7 mouse cellular contexts compared by ENCODE assay signal in genomic region chr6:35538757-35539303, GRCm38 (mm10). TPM values are rescaled to one million over a fixed set of nuclear protein-coding genes. Genes with fewer than 3 reads are reported as not detected.
A peak's percentile ranks its signal among the peaks of the same experiment; 100 is the strongest.
DNase-seq lines count a peak whose midpoint lies in the region; ATAC-seq and TF ChIP-seq lines count a peak whose summit lies in the region.

No protein-coding gene starts in this region.

- H3K9ac ChIP-seq in lung, embryonic 16.5 days (ENCODE audit: low read length) = peak overlapping the region; percentile 93
- peak overlapping the region; percentile 86 for H3K9ac ChIP-seq in forebrain, postnatal 0 days
- H3K9ac ChIP-seq in liver, embryonic 14.5 days (replicated peaks) = peak overlapping the region; percentile 73
- H3K9ac ChIP-seq in stomach, embryonic 16.5 days (ENCODE audit: low read length) = peak overlapping the region; percentile 94

- ATAC-seq in lung, embryonic 16.5 days (ENCODE audit: low read depth) = no peak
- no peak for ATAC-seq in forebrain, postnatal 0 days
- ATAC-seq in liver, embryonic 14.5 days (ENCODE audit: insufficient read depth) = no peak
- ATAC-seq in stomach, embryonic 16.5 days (ENCODE audit: insufficient read depth, low FRiP score) = no peak

- peaks cover 7% of the 10 kb centered on the region for H3K4me1 ChIP-seq in lung, embryonic 16.5 days (replicated peaks; ENCODE audit: control insufficient read depth, insufficient read depth, low read length)
- H3K4me1 ChIP-seq in forebrain, postnatal 0 days (ENCODE audit: insufficient read depth) = peaks cover 6% of the 10 kb centered on the region
- peaks cover 2 to 4% of the 10 kb centered on the region in 2 experiments; a peak in 2 of 4 replicates for H3K4me1 ChIP-seq in liver, embryonic 14.5 days (replicated peaks; ENCODE audit: control insufficient read depth in 2 of 2, insufficient read depth in 2 of 2, low read length in 1 of 2)
- peaks cover 7% of the 10 kb centered on the region; the same call in 1 of the 2 replicates for H3K4me1 ChIP-seq in stomach, embryonic 16.5 days (ENCODE audit: control insufficient read depth, insufficient read depth, low read length)

- WGBS in lung, embryonic 16.5 days = 2% methylated on average over 21 of the region's 21 CpGs
- WGBS in forebrain, postnatal 0 days = 6% methylated on average over 21 of the region's 21 CpGs
- WGBS in liver, embryonic 14.5 days (ENCODE audit: insufficient replicate concordance) = 5% methylated on average over 21 of the region's 21 CpGs
- WGBS in stomach, embryonic 16.5 days = 3% methylated on average over 21 of the region's 21 CpGs

- no peak for TF ChIP-seq EP300 in liver, embryonic 14.5 days (IDR thresholded peaks at IDR 0.05; ENCODE audit: low read depth)

- no peaks in the 10 kb centered on the region for H3K36me3 ChIP-seq in lung, embryonic 16.5 days (ENCODE audit: control insufficient read depth, insufficient read depth, low read length)
- H3K36me3 ChIP-seq in forebrain, postnatal 0 days (ENCODE audit: insufficient read depth) = no peaks in the 10 kb centered on the region
- H3K36me3 ChIP-seq in liver, embryonic 14.5 days (replicated peaks; ENCODE audit: control insufficient read depth, insufficient read depth, low read depth) = no peaks in the 10 kb centered on the region
- no peaks in the 10 kb centered on the region for H3K36me3 ChIP-seq in stomach, embryonic 16.5 days (ENCODE audit: control insufficient read depth, insufficient read depth, low read length)

- H3K9me3 ChIP-seq in lung, embryonic 16.5 days (ENCODE audit: control insufficient read depth, low read length) = no peaks in the 10 kb centered on the region
- H3K9me3 ChIP-seq in forebrain, postnatal 0 days (ENCODE audit: low read length) = no peaks in the 10 kb centered on the region
- no peaks in the 10 kb centered on the region for H3K9me3 ChIP-seq in liver, embryonic 14.5 days (ENCODE audit: control insufficient read depth, low read length)
- H3K9me3 ChIP-seq in stomach, embryonic 16.5 days (replicated peaks; ENCODE audit: control insufficient read depth, low read length) = no peaks in the 10 kb centered on the region

- peak overlapping the region; percentile 77 for H3K4me2 ChIP-seq in lung, embryonic 16.5 days (ENCODE audit: low read depth, low read length)
- H3K4me2 ChIP-seq in forebrain, postnatal 0 days (ENCODE audit: low read depth) = peak overlapping the region; percentile 67
- H3K4me2 ChIP-seq in liver, embryonic 14.5 days (ENCODE audit: low read depth) = peak overlapping the region; percentile 87
- H3K4me2 ChIP-seq in stomach, embryonic 16.5 days (ENCODE audit: low read depth, low read length) = peak overlapping the region; percentile 90

- peak overlapping the region; percentile 72; the same call in 1 of the 2 replicates for H3K27ac ChIP-seq in lung, embryonic 16.5 days (ENCODE audit: low read length)
- H3K27ac ChIP-seq in forebrain, postnatal 0 days (ENCODE audit: low read depth, low read length) = peak overlapping the region; percentile 80
- peak overlapping the region; percentile 72 for H3K27ac ChIP-seq in liver, embryonic 14.5 days
- H3K27ac ChIP-seq in stomach, embryonic 16.5 days (ENCODE audit: low read length) = peak overlapping the region; percentile 80

- no peaks in the 10 kb centered on the region for H3K27me3 ChIP-seq in lung, embryonic 16.5 days (ENCODE audit: control insufficient read depth, insufficient read depth, low read depth, low read length)
- no peaks in the 10 kb centered on the region for H3K27me3 ChIP-seq in forebrain, postnatal 0 days (ENCODE audit: insufficient read depth, low read length)
- H3K27me3 ChIP-seq in liver, embryonic 14.5 days (ENCODE audit: control insufficient read depth, insufficient read depth, low read length) = no peaks in the 10 kb centered on the region
- no peaks in the 10 kb centered on the region for H3K27me3 ChIP-seq in stomach, embryonic 16.5 days (ENCODE audit: control insufficient read depth, insufficient read depth, low read length)

- no peak for TF ChIP-seq CTCF in forebrain, postnatal 0 days (IDR thresholded peaks at IDR 0.05; ENCODE audit: low read depth)
- no peak for TF ChIP-seq CTCF in liver, embryonic 14.5 days (IDR thresholded peaks at IDR 0.05; ENCODE audit: low read depth)

- peak overlapping the region; percentile 87 for H3K4me3 ChIP-seq in lung, embryonic 16.5 days (ENCODE audit: low read length)
- peak overlapping the region; percentile 82 for H3K4me3 ChIP-seq in forebrain, postnatal 0 days (ENCODE audit: low read depth, low read length)
- H3K4me3 ChIP-seq in liver, embryonic 14.5 days (ENCODE audit: insufficient read depth in 1 of 2, low read depth in 2 of 2, low read length in 2 of 2) = peak overlapping the region; percentile 74 to 88
- H3K4me3 ChIP-seq in stomach, embryonic 16.5 days (replicated peaks; ENCODE audit: low read length) = peak overlapping the region; percentile 90

- no peak for DNase-seq in lung, adult 18-20 months
- peak; percentile 26 for DNase-seq in c-Kit-negative CD71-positive TER-119-positive erythroid progenitor cells, embryonic 14.5 days (ENCODE audit: low read depth, low spot score)
- DNase-seq in forebrain, postnatal 0 days = no peak
- no peak for DNase-seq in liver, embryonic 14.5 days (ENCODE audit: low read depth in 3 of 3, low spot score in 3 of 3)
- DNase-seq in urinary bladder, adult 18-20 months (ENCODE audit: low spot score in 2 of 2) = no peak

RNA-seq across cellular contexts. Expression of gene Mtpn, which starts 0.9 kb away (rescaled TPM):
- polyA plus RNA-seq in lung, embryonic 16.5 days (2015; fragmentation: Nextera tagmentation; extraction: Ambion mirVana) = 147 and 155 TPM in 2 replicates
- 287 and 295 TPM in 2 replicates for total RNA-seq in forebrain, postnatal 0 days (2014; rRNA removed)
- 151 and 267 TPM in 2 replicates for polyA plus RNA-seq in forebrain, postnatal 0 days (2015; fragmentation: Nextera tagmentation; extraction: Ambion mirVana)
- polyA plus RNA-seq in liver, embryonic 14.5 days (2012; rRNA removed) = 14.5 and 20.4 TPM in 2 replicates
- polyA plus RNA-seq in liver, embryonic 14.5 days (2014; fragmentation: Nextera tagmentation; extraction: Ambion mirVana) = 30.8 and 34.4 TPM in 2 replicates
- 164 and 167 TPM in 2 replicates for polyA plus RNA-seq in stomach, embryonic 16.5 days (2015; fragmentation: Nextera tagmentation; extraction: Ambion mirVana)
